Mouse (Mus musculus): ENCODE measurements around the gene Dhx35. TPM values are rescaled to one million over a fixed set of nuclear protein-coding genes. Genes with fewer than 3 reads are reported as not detected.

The Dhx35 gene
- polyA plus RNA-seq, 1 experiment: 0.38 TPM

DNA sequence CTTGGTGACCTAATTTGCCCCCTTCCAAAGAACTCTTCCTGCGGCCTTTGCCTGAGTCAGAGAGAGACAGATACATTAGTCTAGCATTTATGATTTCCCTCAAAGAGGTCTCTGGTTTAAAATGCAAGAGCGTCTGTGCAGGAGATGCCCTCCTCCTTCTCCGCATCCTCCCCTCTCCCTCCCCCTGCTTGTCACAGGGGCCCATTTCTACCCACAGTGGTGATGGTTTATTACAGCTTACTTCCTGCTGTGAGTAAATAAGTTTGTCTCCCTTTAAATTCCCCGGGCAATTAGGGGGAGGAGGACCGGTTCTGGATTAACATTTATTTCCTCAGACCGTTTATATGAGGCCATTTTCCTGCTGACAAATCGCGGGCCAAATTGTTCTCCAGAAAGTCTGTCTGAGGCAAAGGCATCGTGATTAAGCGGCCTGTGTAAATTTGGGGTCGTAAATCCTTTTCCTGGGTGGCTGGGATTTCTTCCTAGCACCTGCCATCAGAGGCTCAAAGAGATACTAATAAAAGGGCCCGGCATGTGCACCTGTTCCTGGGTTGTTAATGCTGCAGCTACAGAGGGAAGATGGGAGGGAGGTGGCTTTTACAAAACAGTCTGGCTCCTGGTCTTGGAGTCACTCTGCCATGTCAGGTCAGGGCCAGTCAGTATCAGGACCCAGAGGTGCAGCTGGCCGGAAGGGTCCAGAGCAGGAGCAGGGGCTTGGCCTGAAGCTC, 104.0 kb downstream of the Dhx35 start:
- H3K27me3 ChIP-seq (ENCODE audit: control insufficient read depth): no peaks in the 10 kb centered on the region
- H3K36me3 ChIP-seq (ENCODE audit: control insufficient read depth): no peaks in the 10 kb centered on the region
- H3K4me3 ChIP-seq (replicated peaks): no peak overlapping the region
- TF ChIP-seq TAL1 (IDR thresholded peaks at IDR 0.05; ENCODE audit: low read length) (no peak), GATA1 (IDR thresholded peaks at IDR 0.05; ENCODE audit: low read length) (no peak)
- no peaks in the 10 kb centered on the region for H3K4me1 ChIP-seq (ENCODE audit: control insufficient read depth)
- no peaks in the 10 kb centered on the region for H3K9me3 ChIP-seq (ENCODE audit: control insufficient read depth, low read length)

Other genes with a start within 250 kb of the Dhx35 start
- not detected in 2 replicates for gene Slc32a1, start 184.0 kb upstream of the Dhx35 start, polyA plus RNA-seq (2012)
- 0.53 and 0.66 TPM in 2 replicates for gene Actr5, start 169.9 kb upstream of the Dhx35 start, polyA plus RNA-seq (2012)
- 0.01 TPM in 1 of 2 replicates, not detected in the other for gene Ppp1r16b, start 129.4 kb upstream of the Dhx35 start, polyA plus RNA-seq (2012)
- 0.91 and 1.4 TPM in 2 replicates for gene Fam83d, start 26.7 kb upstream of the Dhx35 start, polyA plus RNA-seq (2012)